ENCODE assay signal across 11 mouse cellular contexts in genomic region chr19:45329748-45330298, GRCm38 (mm10). TPM values are rescaled to one million over a fixed set of nuclear protein-coding genes. Genes with fewer than 3 reads are reported as not detected.
DNase-seq lines count a peak whose midpoint lies in the region; ATAC-seq lines count a peak whose summit lies in the region.
"Had no signal": no experiment of that assay in that cellular context is flagged by ENCODE, and none has a peak within 500 bp of the region (broad histone marks: within the 10 kb centered on the region; RNA-seq: fewer than 3 reads in every experiment).

No protein-coding gene starts in this region.

- H3K27ac ChIP-seq in heart, embryonic 14.5 days (replicated peaks in 1 of 2; ENCODE audit: control insufficient read depth in 1 of 2, insufficient read depth in 1 of 2, low read depth in 2 of 2, low read length in 2 of 2): no peak overlapping the region
- peak overlapping the region; percentile 77 for H3K27ac ChIP-seq in hindbrain, embryonic 11.5 days (ENCODE audit: low read depth, low read length)
- H3K27ac ChIP-seq in midbrain, embryonic 16.5 days (ENCODE audit: low read length): no peak overlapping the region; the same call in 1 of the 2 replicates
- H3K27ac ChIP-seq: liver, embryonic 15.5 days had no signal

- H3K4me3 ChIP-seq in heart, embryonic 14.5 days (ENCODE audit: control insufficient read depth in 1 of 2, insufficient read depth in 1 of 2, low read depth in 1 of 2, low read length in 2 of 2): peak overlapping the region in 1 of 2 experiments; percentile 22; a peak in 3 of 4 replicates
- H3K4me3 ChIP-seq in hindbrain, embryonic 11.5 days (ENCODE audit: low read depth, low read length): 0 out of 2 replicates have a peak overlapping the region, but pooled peaks have one; percentile 1
- no peak overlapping the region; the same call in 1 of the 2 replicates for H3K4me3 ChIP-seq in midbrain, embryonic 16.5 days (ENCODE audit: low read depth, low read length)
- H3K4me3 ChIP-seq: liver, embryonic 15.5 days had no signal

- ATAC-seq in heart, embryonic 14.5 days (ENCODE audit: insufficient number of reproducible peaks, insufficient read depth, low FRiP score, low read depth): no peak
- ATAC-seq in hindbrain, embryonic 11.5 days (ENCODE audit: low FRiP score): peak; percentile 40; the same call in 1 of the 2 replicates
- ATAC-seq in midbrain, embryonic 16.5 days: peak; percentile 37; the same call in 1 of the 2 replicates

- WGBS in heart, embryonic 14.5 days: 11% methylated on average over 24 of the region's 24 CpGs
- WGBS in hindbrain, embryonic 11.5 days: 6% methylated on average over 24 of the region's 24 CpGs
- 4% methylated on average over 24 of the region's 24 CpGs for WGBS in midbrain, embryonic 16.5 days

- no peak for DNase-seq in heart, adult 11 months
- DNase-seq in embryo, embryonic 11 days: peak; percentile 40
- peak; percentile 38 for DNase-seq in hindbrain, embryonic 11.5 days (ENCODE audit: low spot score)
- no peak for DNase-seq in right cerebral cortex, postnatal 10 days (ENCODE audit: low spot score in 2 of 2)
- no peak for DNase-seq in left cerebral cortex, adult 8-10 months (ENCODE audit: low spot score in 2 of 2)
- DNase-seq in adrenal gland, adult 18-20 months (ENCODE audit: low spot score in 2 of 2): no peak
- DNase-seq: cerebellum, adult 11-12 months; kidney, postnatal 10 days had no signal

- H3K4me1 ChIP-seq in heart, embryonic 14.5 days (ENCODE audit: control insufficient read depth in 2 of 2, insufficient read depth in 2 of 2, low read length in 2 of 2): peaks cover 3% of the 10 kb centered on the region in 2 experiments; a peak in 1 of 4 replicates
- peaks cover 6% of the 10 kb centered on the region for H3K4me1 ChIP-seq in hindbrain, embryonic 11.5 days (replicated peaks; ENCODE audit: control insufficient read depth, insufficient read depth, low read length)
- peaks cover 15% of the 10 kb centered on the region for H3K4me1 ChIP-seq in midbrain, embryonic 16.5 days (ENCODE audit: control insufficient read depth, insufficient read depth, low read length)
- H3K4me1 ChIP-seq: liver, embryonic 15.5 days had no signal

- H3K4me2 ChIP-seq in heart, embryonic 14.5 days (ENCODE audit: low read length): peak overlapping the region; percentile 54
- peak overlapping the region; percentile 24 for H3K4me2 ChIP-seq in hindbrain, embryonic 11.5 days (replicated peaks; ENCODE audit: low read depth, low read length)
- peak overlapping the region; percentile 42 for H3K4me2 ChIP-seq in midbrain, embryonic 16.5 days (ENCODE audit: low read length)
- H3K4me2 ChIP-seq: liver, embryonic 15.5 days had no signal

- H3K27me3 ChIP-seq in heart, embryonic 14.5 days (ENCODE audit: control insufficient read depth, insufficient read depth, low read length): peaks cover 16% of the 10 kb centered on the region
- H3K27me3 ChIP-seq in hindbrain, embryonic 11.5 days (ENCODE audit: control insufficient read depth, insufficient read depth, low read length): peaks cover 4% of the 10 kb centered on the region; the same call in 1 of the 2 replicates
- peaks cover 3% of the 10 kb centered on the region; the same call in 1 of the 2 replicates for H3K27me3 ChIP-seq in midbrain, embryonic 16.5 days (ENCODE audit: control insufficient read depth, insufficient read depth, low read depth, low read length)

- H3K9ac ChIP-seq in heart, embryonic 14.5 days (ENCODE audit: low read length): no peak overlapping the region
- H3K9ac ChIP-seq in hindbrain, embryonic 11.5 days (ENCODE audit: low read depth, low read length): no peak overlapping the region
- H3K9ac ChIP-seq in midbrain, embryonic 16.5 days (ENCODE audit: low read depth, low read length): peak overlapping the region; percentile 4; the same call in 1 of the 2 replicates
- H3K9ac ChIP-seq: liver, embryonic 15.5 days had no signal

- no peaks in the 10 kb centered on the region for H3K36me3 ChIP-seq in heart, embryonic 14.5 days (ENCODE audit: control insufficient read depth, insufficient read depth, low read length)
- no peaks in the 10 kb centered on the region for H3K36me3 ChIP-seq in hindbrain, embryonic 11.5 days (ENCODE audit: control insufficient read depth, insufficient read depth, low read length)
- no peaks in the 10 kb centered on the region for H3K36me3 ChIP-seq in midbrain, embryonic 16.5 days (ENCODE audit: control insufficient read depth, insufficient read depth, low read length)
- H3K36me3 ChIP-seq: liver, embryonic 15.5 days had no signal

- no peaks in the 10 kb centered on the region for H3K9me3 ChIP-seq in heart, embryonic 14.5 days (ENCODE audit: control insufficient read depth, low read length)
- no peaks in the 10 kb centered on the region for H3K9me3 ChIP-seq in hindbrain, embryonic 11.5 days (ENCODE audit: control insufficient read depth, low read length)
- no peaks in the 10 kb centered on the region for H3K9me3 ChIP-seq in midbrain, embryonic 16.5 days (replicated peaks; ENCODE audit: control insufficient read depth, low read length, poor library complexity, severe bottlenecking)
- H3K9me3 ChIP-seq: liver, embryonic 15.5 days had no signal

RNA-seq across cellular contexts. Expression of gene Btrc, which starts 33.7 kb away (rescaled TPM):
- 36.4 and 37.4 TPM in 2 replicates for polyA plus RNA-seq in heart, embryonic 14.5 days (2014; fragmentation: Nextera tagmentation; extraction: Ambion mirVana)
- 62.9 and 63.3 TPM in 2 replicates for polyA plus RNA-seq in hindbrain, embryonic 11.5 days (2014; fragmentation: Nextera tagmentation; extraction: Ambion mirVana)
- polyA plus RNA-seq in midbrain, embryonic 16.5 days (2015; fragmentation: Nextera tagmentation; extraction: Ambion mirVana): 64.3 and 66.5 TPM in 2 replicates
- 100 to 1,000 TPM in 1 of 4 experiments, 10 to 100 TPM in 3; 95.8 to 104 (median 97.6) TPM for total RNA-seq in left cerebral cortex, adult 8-10 months (2022)
- 10 to 100 TPM; 33.6 to 37.1 TPM for total RNA-seq in adrenal gland, adult 18-20 months (2021)

Comparison
In these comparisons a context has a peak if more than half of its experiments do, and no peak if none do; other contexts are left out.
1. DNase-seq: peak in embryo, embryonic 11 days (single experiment) and hindbrain, embryonic 11.5 days (single experiment); none in heart, adult 11 months (single experiment), right cerebral cortex, postnatal 10 days (0 of 2), left cerebral cortex, adult 8-10 months (0 of 2) and adrenal gland, adult 18-20 months (0 of 2).
2. Peak in every context shown above with its lines, with median percentiles within 50 percentile points of each other: H3K4me2 ChIP-seq.